Mouse (Mus musculus) forebrain, embryonic 12.5 days (tissue): ENCODE data around the gene Gipc1. TPM values are rescaled to one million over a fixed set of nuclear protein-coding genes. Genes with fewer than 3 reads are reported as not detected.

Source experiments
- ATAC-seq: fragments of 200-750 bp; cut with Nextera tagmentation; 2 replicates; pipeline ENCODE4 v1.8.0; 2017; ENCODE audit warnings: moderate TSS enrichment; ENCODE audit not compliant: low FRiP score
- H3K27ac ChIP-seq: fragments of 300-500 bp; sonication (generic); 2 replicates; pipeline ENCODE4 v1.5.1; 2016; ENCODE audit warnings: mild to moderate bottlenecking
- H3K27me3 ChIP-seq: fragments of 300-500 bp; sonication (generic); 2 replicates; pipeline ENCODE4 v1.6.1; 2016; ENCODE audit warnings: mild to moderate bottlenecking
- H3K36me3 ChIP-seq: fragments of 300-500 bp; sonication (generic); replicated peaks from 2 replicates; pipeline ENCODE4 v1.6.1; 2016; ENCODE audit warnings: mild to moderate bottlenecking
- H3K4me1 ChIP-seq: fragments of 300-500 bp; sonication (generic); 2 replicates; pipeline ENCODE4 v1.6.1; 2016
- H3K4me2 ChIP-seq: fragments of 300-500 bp; sonication (generic); 2 replicates; pipeline ENCODE4 v1.6.1; 2016; ENCODE audit warnings: mild to moderate bottlenecking, moderate library complexity
- H3K4me3 ChIP-seq: fragments of 300-500 bp; sonication (generic); replicated peaks from 2 replicates; pipeline ENCODE4 v1.5.1; 2016; ENCODE audit warnings: mild to moderate bottlenecking
- H3K9ac ChIP-seq: fragments of 300-500 bp; sonication (generic); 2 replicates; pipeline ENCODE4 v1.6.1; 2016; ENCODE audit warnings: mild to moderate bottlenecking
- H3K9me3 ChIP-seq: fragments of 300-500 bp; sonication (generic); 2 replicates; pipeline ENCODE4 v1.6.1; 2016
- WGBS: fragments of 180-500 bp; shearing (Covaris S2); methylation state at CpG from one replicate; pipeline ENCODE4 v1.1.7; 2016; 5-methylcytosine and 5-hydroxymethylcytosine counted together
- polyA plus RNA-seq: library from polyadenylated mRNA; unstranded; fragments of >200 nt; fragmentation: Nextera tagmentation; extraction: Ambion mirVana; gene quantifications from 2 replicates; pipeline ENCODE4 v1.2.1, GENCODE M21; 2016

Gene Gipc1
- 201 and 214 TPM in 2 replicates for polyA plus RNA-seq

- Histone ChIP-seq H3K27me3 (no peaks in the 10 kb centered on the region), H3K4me1 (peaks cover 22% of the 10 kb centered on the region), H3K9me3 (0 out of 2 replicates have a peak, but pooled peaks cover 2% of the 10 kb centered on the region), H3K27ac (peak within 1 kb of the TSS; percentile 87), H3K4me3 (peak within 1 kb of the TSS; percentile 90), H3K36me3 (peaks cover 15% of the 10 kb centered on the region; the same call in 1 of the 2 replicates), H3K4me2 (peak within 1 kb of the TSS; percentile 96), H3K9ac (peak within 1 kb of the TSS; percentile 90)
- 4% methylated on average over 47 of the region's 50 CpGs for WGBS
- peak; percentile 98 for ATAC-seq
Observed at GRCm38 (mm10) chr8:83652030-83652743, at the start of gene Gipc1. TSS of gene Gipc1 (plus strand) at chr8:83652677.

- Histone ChIP-seq H3K36me3 (peaks cover 32% of the 10 kb centered on the region), H3K9ac (peak within 1 kb of the TSS; percentile 79), H3K27ac (peak within 1 kb of the TSS; percentile 95), H3K27me3 (no peaks in the 10 kb centered on the region; the same call in 1 of the 2 replicates), H3K4me3 (peak within 1 kb of the TSS; percentile 65), H3K9me3 (no peaks in the 10 kb centered on the region), H3K4me1 (peaks cover 27% of the 10 kb centered on the region), H3K4me2 (peak within 1 kb of the TSS; percentile 70)
- under 1% methylated on average over 69 of the region's 69 CpGs for WGBS
- ATAC-seq, result peak; percentile 98
Observed at GRCm38 (mm10) chr8:83607661-83608397, 44.6 kb upstream of the Gipc1 start, which contains the start of the genes Tecr and Dnajb1. TSS of gene Tecr (minus strand) at chr8:83607971. TSS of gene Dnajb1 (plus strand) at chr8:83608193.

- under 1% methylated on average over 50 of the region's 51 CpGs for whole genome bisulfite sequencing
- Histone ChIP-seq H3K36me3 (peaks cover 37% of the 10 kb centered on the region), H3K4me3 (peak overlapping the region; percentile 65), H3K4me1 (peaks cover 27% of the 10 kb centered on the region), H3K9ac (peak overlapping the region; percentile 79), H3K9me3 (no peaks in the 10 kb centered on the region), H3K4me2 (peak overlapping the region; percentile 70), H3K27me3 (no peaks in the 10 kb centered on the region; the same call in 1 of the 2 replicates), H3K27ac (peak overlapping the region; percentile 95)
- peak; percentile 71 for ATAC-seq
Observed at GRCm38 (mm10) chr8:83608398-83608829, 44.1 kb upstream of the Gipc1 start.

- peak overlapping the region; percentile 65 for H3K4me3 ChIP-seq
- peaks cover 27% of the 10 kb centered on the region for H3K4me1 ChIP-seq
- H3K27ac ChIP-seq, result peak overlapping the region; percentile 95; the same call in 1 of the 2 replicates
- no peaks in the 10 kb centered on the region for H3K9me3 ChIP-seq
- 39% methylated on average over 9 of the region's 9 CpGs for WGBS
- peak overlapping the region; percentile 79 for H3K9ac ChIP-seq
- H3K36me3 ChIP-seq, result peaks cover 44% of the 10 kb centered on the region
- ATAC-seq, result no peak
- H3K27me3 ChIP-seq, result no peaks in the 10 kb centered on the region
- H3K4me2 ChIP-seq, result peak overlapping the region; percentile 70
Observed at GRCm38 (mm10) chr8:83609086-83609485, 43.4 kb upstream of the Gipc1 start.

GRCm38 (mm10) chr8:83609547-83610180, 42.8 kb upstream of the Gipc1 start:
- Histone ChIP-seq H3K4me1 (peaks cover 27% of the 10 kb centered on the region), H3K9me3 (no peaks in the 10 kb centered on the region), H3K27me3 (no peaks in the 10 kb centered on the region), H3K9ac (peak overlapping the region; percentile 79), H3K27ac (no peak overlapping the region), H3K4me3 (peak overlapping the region; percentile 65), H3K36me3 (peaks cover 48% of the 10 kb centered on the region), H3K4me2 (peak overlapping the region; percentile 70)
- 95% methylated on average over 10 of the region's 10 CpGs for WGBS
- ATAC-seq, result no peak

- no peak for ATAC-seq
Observed at GRCm38 (mm10) chr8:83611921-83612320, 40.6 kb upstream of the Gipc1 start.

GRCm38 (mm10) chr8:83613695-83614094, 38.8 kb upstream of the Gipc1 start:
- H3K36me3 ChIP-seq, result peaks cover 48% of the 10 kb centered on the region

More at GRCm38 (mm10) chr8:83611921-83612320, 40.6 kb upstream of the Gipc1 start:
- H3K36me3 ChIP-seq, result peaks cover 48% of the 10 kb centered on the region
- WGBS, result 89% methylated on average over 4 of the region's 4 CpGs
- H3K4me1 ChIP-seq, result peaks cover 26% of the 10 kb centered on the region
- no peak overlapping the region for H3K4me3 ChIP-seq
- H3K4me2 ChIP-seq, result no peak overlapping the region
- H3K27ac ChIP-seq, result no peak overlapping the region
- no peaks in the 10 kb centered on the region for H3K27me3 ChIP-seq
- no peaks in the 10 kb centered on the region for H3K9me3 ChIP-seq
- no peak overlapping the region for H3K9ac ChIP-seq

GRCm38 (mm10) chr8:83616625-83617024, 35.9 kb upstream of the Gipc1 start:
- Histone ChIP-seq H3K27me3 (no peaks in the 10 kb centered on the region), H3K9ac (no peak overlapping the region), H3K36me3 (peaks cover 28% of the 10 kb centered on the region), H3K4me1 (no peaks in the 10 kb centered on the region), H3K4me3 (no peak overlapping the region), H3K4me2 (no peak overlapping the region), H3K27ac (no peak overlapping the region), H3K9me3 (no peaks in the 10 kb centered on the region)
- ATAC-seq, result no peak

More at GRCm38 (mm10) chr8:83613695-83614094, 38.8 kb upstream of the Gipc1 start:
- Histone ChIP-seq H3K9me3 (no peaks in the 10 kb centered on the region), H3K4me3 (no peak overlapping the region), H3K4me1 (peaks cover 20% of the 10 kb centered on the region), H3K4me2 (no peak overlapping the region), H3K9ac (no peak overlapping the region), H3K27me3 (no peaks in the 10 kb centered on the region), H3K27ac (no peak overlapping the region)
- no peak for ATAC-seq
- WGBS, result 94% methylated on average over 4 of the region's 4 CpGs

GRCm38 (mm10) chr8:83617111-83617510, 35.4 kb upstream of the Gipc1 start:
- WGBS, result 85% methylated on average over 2 of the region's 2 CpGs

GRCm38 (mm10) chr8:83618566-83618965, 33.9 kb upstream of the Gipc1 start:
- Histone ChIP-seq H3K9me3 (no peaks in the 10 kb centered on the region), H3K27ac (no peak overlapping the region), H3K9ac (no peak overlapping the region), H3K36me3 (peaks cover 9% of the 10 kb centered on the region), H3K4me1 (peaks cover 4% of the 10 kb centered on the region; the same call in 1 of the 2 replicates), H3K27me3 (no peaks in the 10 kb centered on the region), H3K4me2 (no peak overlapping the region), H3K4me3 (no peak overlapping the region)
- WGBS, result 94% methylated on average over 2 of the region's 2 CpGs
- no peak for ATAC-seq

More at GRCm38 (mm10) chr8:83617111-83617510, 35.4 kb upstream of the Gipc1 start:
- Histone ChIP-seq H3K27ac (no peak overlapping the region), H3K9me3 (no peaks in the 10 kb centered on the region), H3K4me3 (no peak overlapping the region), H3K36me3 (peaks cover 23% of the 10 kb centered on the region), H3K9ac (no peak overlapping the region), H3K27me3 (no peaks in the 10 kb centered on the region), H3K4me1 (peaks cover 1% of the 10 kb centered on the region; the same call in 1 of the 2 replicates), H3K4me2 (no peak overlapping the region)
- no peak for ATAC-seq

GRCm38 (mm10) chr8:83619568-83620285, 32.8 kb upstream of the Gipc1 start:
- H3K4me2 ChIP-seq, result no peak overlapping the region
- H3K36me3 ChIP-seq, result no peaks in the 10 kb centered on the region
- H3K4me1 ChIP-seq, result peaks cover 4% of the 10 kb centered on the region; the same call in 1 of the 2 replicates
- H3K9me3 ChIP-seq, result no peaks in the 10 kb centered on the region
- H3K9ac ChIP-seq, result no peak overlapping the region
- H3K4me3 ChIP-seq, result no peak overlapping the region
- no peaks in the 10 kb centered on the region for H3K27me3 ChIP-seq
- ATAC-seq, result no peak
- no peak overlapping the region for H3K27ac ChIP-seq
- WGBS, result 90% methylated on average over 9 of the region's 9 CpGs
